Mouse (Mus musculus) stomach, postnatal 0 days (tissue): ENCODE measurements at regions not wholly inside any gene's neighbourhood (a gene's known extent, or its start where the extent isn't known, plus 50 kb on each side); places are given as distances from the start of the nearest gene placed in this dataset.

Experiments used
- ATAC-seq: fragments of 200-750 bp; cut with Nextera tagmentation; 2 replicates; pipeline ENCODE4 v1.8.0; 2017; ENCODE audit not compliant: low FRiP score, low TSS enrichment
- DNase-seq: peaks from one replicate; pipeline ENCODE4 v3.0.0-alpha.2; 2016; ENCODE audit warnings: low spot score
- H3K27ac ChIP-seq: fragments of 300-500 bp; sonication (generic); replicated peaks from 2 replicates; pipeline ENCODE4 v1.5.1; 2014; ENCODE audit warnings: mild to moderate bottlenecking, control low read depth
- H3K27me3 ChIP-seq: fragments of 300-500 bp; sonication (generic); 2 replicates; pipeline ENCODE4 v1.6.1; 2014; ENCODE audit warnings: low read length; ENCODE audit not compliant: control insufficient read depth, insufficient read depth
- H3K36me3 ChIP-seq: fragments of 300-500 bp; sonication (generic); 2 replicates; pipeline ENCODE4 v1.6.1; 2014; ENCODE audit warnings: low read length, mixed read lengths; ENCODE audit not compliant: control insufficient read depth, insufficient read depth
- H3K4me1 ChIP-seq: fragments of 300-500 bp; sonication (generic); replicated peaks from 2 replicates; pipeline ENCODE4 v1.6.1; 2014; ENCODE audit warnings: antibody characterized with exemption; ENCODE audit not compliant: control insufficient read depth, insufficient read depth
- H3K4me2 ChIP-seq: fragments of 300-500 bp; sonication (generic); replicated peaks from 2 replicates; pipeline ENCODE4 v1.6.1; 2014; ENCODE audit warnings: low read depth, mild to moderate bottlenecking, control low read depth, moderate library complexity
- H3K4me3 ChIP-seq: fragments of 300-500 bp; sonication (generic); 2 replicates; pipeline ENCODE4 v1.5.1; 2014; ENCODE audit warnings: low read depth, low read length, control low read depth
- H3K9ac ChIP-seq: fragments of 300-500 bp; sonication (generic); 2 replicates; pipeline ENCODE4 v1.6.1; 2014; ENCODE audit warnings: mild to moderate bottlenecking, low read length, control low read depth, mixed read lengths
- H3K9me3 ChIP-seq: fragments of 300-500 bp; sonication (generic); 2 replicates; pipeline ENCODE4 v1.6.1; 2016; ENCODE audit warnings: low read length; ENCODE audit not compliant: control insufficient read depth
- CTCF ChIP-seq: IDR thresholded peaks from 2 replicates; pipeline ENCODE4 v1.5.1; 2016; ENCODE audit warnings: antibody characterized with exemption, low read depth, mild to moderate bottlenecking, moderate library complexity
- EP300 ChIP-seq: optimal IDR thresholded peaks from 2 replicates; pipeline ENCODE3; 2016; ENCODE audit warnings: antibody characterized with exemption
- WGBS: fragments of 180-500 bp; shearing (Covaris S2); extraction: QIAGEN DNeasy Blood & Tissue Kit; methylation state at CpG from one replicate; pipeline ENCODE4 v1.1.7; 2014; 5-methylcytosine and 5-hydroxymethylcytosine counted together

DNA sequence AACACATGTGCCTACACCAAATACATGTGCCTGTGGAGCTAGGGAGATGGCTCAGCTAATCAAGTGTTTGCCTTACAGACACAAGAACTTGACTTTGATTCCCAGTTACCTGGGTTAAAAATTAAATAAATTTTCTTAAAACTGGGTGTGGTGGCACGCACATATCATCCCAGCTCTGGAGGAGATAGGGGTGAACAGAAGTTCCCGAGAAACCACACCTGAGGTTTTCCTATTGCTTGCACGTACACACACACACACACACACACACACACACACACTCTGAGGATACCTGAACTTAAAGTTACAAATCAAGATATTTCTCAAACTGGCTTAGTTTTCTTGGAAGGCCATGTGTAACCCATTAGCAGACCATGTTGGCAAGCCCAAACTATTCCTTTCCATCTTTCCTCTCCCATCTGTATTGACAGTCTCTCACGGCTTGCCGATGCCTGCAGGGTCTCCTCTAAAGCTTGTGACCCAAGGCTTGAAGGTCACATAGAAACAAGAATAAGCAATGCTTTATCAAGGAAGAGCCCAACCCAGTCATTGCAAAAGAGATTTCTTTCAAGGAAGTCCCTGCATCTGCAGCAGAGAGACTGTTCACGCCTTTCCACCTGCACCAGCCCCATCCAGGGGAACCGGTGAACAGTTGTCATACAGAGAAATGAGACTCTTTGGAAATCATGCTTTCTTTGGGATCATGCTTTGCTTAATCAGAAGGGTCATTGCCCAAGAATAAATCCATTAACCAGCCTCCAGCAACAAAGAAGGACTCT, 129.9 kb downstream of the Cyp26b1 start:
- no peaks in the 10 kb centered on the region for H3K4me1 ChIP-seq
- H3K4me2 ChIP-seq, result no peak overlapping the region
- no peaks in the 10 kb centered on the region for H3K9me3 ChIP-seq
- no peaks in the 10 kb centered on the region for H3K27me3 ChIP-seq
- no peak; the same call in 1 of the 2 replicates for ATAC-seq
- WGBS, result 61% methylated on average over 7 of the region's 7 CpGs
- no peak for DNase-seq
- peak; percentile 55 for TF ChIP-seq EP300
- TF ChIP-seq CTCF, result no peak
- no peak overlapping the region for H3K4me3 ChIP-seq
- no peaks in the 10 kb centered on the region for H3K36me3 ChIP-seq
- no peak overlapping the region for H3K9ac ChIP-seq
- no peak overlapping the region for H3K27ac ChIP-seq

DNA sequence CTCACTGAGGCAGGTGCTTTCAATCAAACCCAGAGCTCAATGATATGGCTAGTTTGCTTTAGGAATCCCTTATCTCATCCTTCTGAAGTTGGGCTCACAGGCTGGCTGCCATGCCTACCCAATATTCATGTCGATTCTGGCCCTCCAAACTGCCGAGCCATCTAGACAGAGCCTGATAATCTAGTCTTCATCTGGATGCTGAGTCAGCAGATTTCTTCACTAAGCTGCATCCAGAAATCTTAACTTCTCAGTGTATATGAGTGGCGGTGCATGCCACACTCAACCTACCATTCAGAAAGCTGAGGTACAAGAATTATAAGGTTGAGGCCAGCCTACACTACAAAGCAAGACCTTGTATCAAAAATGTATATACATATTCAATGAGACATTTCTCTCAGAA, 136.9 kb downstream of the Cyp26b1 start:
- TF ChIP-seq CTCF (no peak), EP300 (no peak)
- no peaks in the 10 kb centered on the region for H3K4me1 ChIP-seq
- H3K27ac ChIP-seq, result no peak overlapping the region
- DNase-seq (no peak), ATAC-seq (no peak)
- H3K36me3 ChIP-seq, result no peaks in the 10 kb centered on the region
- H3K9ac ChIP-seq, result no peak overlapping the region
- no peak overlapping the region for H3K4me3 ChIP-seq
- no peaks in the 10 kb centered on the region for H3K27me3 ChIP-seq
- WGBS, result 78% methylated on average over 3 of the region's 3 CpGs
- H3K4me2 ChIP-seq, result no peak overlapping the region
- no peaks in the 10 kb centered on the region for H3K9me3 ChIP-seq

DNA sequence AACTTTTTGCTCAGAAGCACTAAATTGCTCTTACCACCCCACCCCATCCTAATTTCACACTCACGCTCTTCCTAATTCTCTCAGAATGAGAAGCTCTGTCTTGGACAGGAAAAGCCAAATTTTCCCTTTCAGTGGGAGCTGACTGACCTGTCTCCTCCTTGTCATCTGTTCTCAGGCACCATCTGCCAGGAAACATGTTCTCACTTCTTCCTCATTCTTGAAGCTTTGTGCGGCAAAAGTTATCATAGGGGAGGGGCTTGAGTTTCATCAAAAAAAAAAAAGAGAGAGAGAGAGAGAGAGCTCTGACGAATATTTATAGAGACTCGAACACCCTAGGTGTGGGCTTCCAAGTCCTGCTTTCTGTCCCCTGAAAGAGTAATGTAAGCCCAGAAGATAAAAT, 148.6 kb downstream of the Cyp26b1 start:
- ATAC-seq, result no peak
- no peak overlapping the region for H3K27ac ChIP-seq
- WGBS, result 30% methylated on average over 4 of the region's 4 CpGs
- no peaks in the 10 kb centered on the region for H3K9me3 ChIP-seq
- no peaks in the 10 kb centered on the region for H3K4me1 ChIP-seq
- no peak for TF ChIP-seq EP300
- no peak for TF ChIP-seq CTCF
- H3K4me2 ChIP-seq, result no peak overlapping the region
- H3K27me3 ChIP-seq, result no peaks in the 10 kb centered on the region
- H3K9ac ChIP-seq, result no peak overlapping the region
- DNase-seq, result no peak
- H3K36me3 ChIP-seq, result no peaks in the 10 kb centered on the region
- H3K4me3 ChIP-seq, result no peak overlapping the region

DNA sequence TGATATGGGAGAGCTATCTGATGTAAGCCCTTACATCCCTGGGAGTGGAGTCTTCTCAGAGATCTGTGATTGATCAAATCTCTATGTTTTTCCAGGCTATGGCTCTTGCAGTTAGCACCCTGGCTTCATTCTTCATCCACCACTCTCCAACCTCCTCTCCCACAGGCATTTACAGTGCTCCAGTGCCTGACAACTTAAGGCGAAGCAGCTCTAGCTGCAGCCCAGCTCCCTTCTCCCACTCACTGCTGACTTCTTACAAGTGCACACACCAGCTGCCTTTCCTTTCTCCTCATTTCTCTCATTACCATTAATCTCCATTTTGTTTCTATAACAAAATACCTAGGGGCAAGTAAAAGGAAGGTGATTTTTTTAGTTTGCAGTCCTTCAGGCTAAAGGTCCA, 151.0 kb downstream of the Cyp26b1 start:
- WGBS, result 86% methylated on average over 1 of the region's 1 CpGs
- DNase-seq (no peak), ATAC-seq (no peak)
- Histone ChIP-seq H3K9ac (no peak overlapping the region), H3K27me3 (no peaks in the 10 kb centered on the region), H3K27ac (no peak overlapping the region), H3K4me1 (no peaks in the 10 kb centered on the region), H3K4me3 (no peak overlapping the region), H3K4me2 (no peak overlapping the region), H3K9me3 (no peaks in the 10 kb centered on the region), H3K36me3 (no peaks in the 10 kb centered on the region)
- TF ChIP-seq CTCF (no peak), EP300 (no peak)

DNA sequence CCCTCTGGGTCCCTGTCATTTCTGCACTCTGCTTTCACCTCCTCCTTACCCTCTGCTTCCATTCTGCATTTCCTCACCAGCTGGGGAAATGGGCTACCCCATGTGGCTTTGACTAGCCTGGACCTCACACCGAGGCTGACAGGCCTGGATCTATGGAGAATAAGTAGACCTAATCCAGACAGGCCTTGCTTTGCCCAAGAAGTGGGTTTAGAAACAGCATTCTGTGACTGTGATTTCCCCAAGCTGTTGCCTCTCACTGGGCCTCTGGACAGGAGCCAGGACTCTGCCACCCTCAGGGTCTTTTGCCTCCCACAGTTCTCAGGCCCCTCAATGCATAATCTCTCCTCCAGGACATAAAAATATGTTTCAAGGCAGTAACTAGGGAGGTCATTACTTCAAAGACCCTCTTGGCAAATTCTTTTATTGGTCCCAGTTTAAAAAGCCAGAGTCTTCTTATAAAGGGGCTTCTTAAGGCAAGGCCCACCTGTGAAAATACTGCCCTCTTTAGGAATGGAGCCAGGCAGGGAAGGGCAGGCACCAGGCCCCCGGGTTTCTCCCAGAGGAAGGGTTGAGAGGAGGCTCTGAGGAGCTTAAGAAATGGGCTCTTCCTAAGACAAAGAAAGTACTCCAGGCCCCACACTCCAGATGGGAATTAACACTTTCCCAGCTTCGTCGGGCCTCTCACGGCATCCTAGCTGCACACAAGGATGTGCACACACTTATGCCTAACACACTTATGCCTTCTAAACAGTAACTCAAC, 151.8 kb downstream of the Cyp26b1 start:
- Histone ChIP-seq H3K4me2 (no peak overlapping the region), H3K27me3 (no peaks in the 10 kb centered on the region), H3K36me3 (no peaks in the 10 kb centered on the region), H3K4me3 (no peak overlapping the region), H3K27ac (no peak overlapping the region), H3K9ac (no peak overlapping the region), H3K9me3 (no peaks in the 10 kb centered on the region), H3K4me1 (no peaks in the 10 kb centered on the region)
- ATAC-seq, result no peak
- DNase-seq, result peak; percentile 9
- 69% methylated on average over 5 of the region's 5 CpGs for WGBS
- no peak for TF ChIP-seq EP300

GRCm38 (mm10) chr6:84436716-84437115, 157.0 kb downstream of the Cyp26b1 start:
- Histone ChIP-seq H3K9ac (no peak overlapping the region), H3K36me3 (no peaks in the 10 kb centered on the region), H3K4me3 (no peak overlapping the region), H3K4me1 (no peaks in the 10 kb centered on the region), H3K27me3 (no peaks in the 10 kb centered on the region), H3K9me3 (no peaks in the 10 kb centered on the region), H3K4me2 (no peak overlapping the region), H3K27ac (no peak overlapping the region)
- DNase-seq, result no peak
- ATAC-seq, result no peak
- no peak for TF ChIP-seq EP300
- TF ChIP-seq CTCF, result no peak
- 87% methylated on average over 1 of the region's 1 CpGs for WGBS
